Mouse (Mus musculus): ENCODE measurements around the gene Dnase1l1.

The Dnase1l1 gene

GRCm38 (mm10) chrX:74270062-74270901 is 11.9 kb downstream of the Dnase1l1 start, which contains the start of gene Rpl10:
Rpl10 (plus strand) TSS chrX:74270812.
- peak; percentile 97 for DNase-seq (ENCODE audit: low read depth, low spot score)

GRCm38 (mm10) chrX:74269736-74270061 is 12.4 kb downstream of the Dnase1l1 start:
- no peak for DNase-seq (ENCODE audit: low read depth, low spot score)

- DNase-seq (ENCODE audit: low read depth, low spot score), result no peak
Measured at GRCm38 (mm10) chrX:74257746-74258145, 24.4 kb downstream of the Dnase1l1 start.

- no peak for DNase-seq (ENCODE audit: low read depth, low spot score)
Measured at GRCm38 (mm10) chrX:74254888-74255565, 27.1 kb downstream of the Dnase1l1 start.

- DNase-seq (ENCODE audit: low read depth, low spot score), result peak; percentile 90
Measured at GRCm38 (mm10) chrX:74254153-74254887, 27.8 kb downstream of the Dnase1l1 start, which contains the start of gene Emd. Emd (plus strand) TSS chrX:74254687.

GRCm38 (mm10) chrX:74249615-74250014 is 32.5 kb downstream of the Dnase1l1 start, which contains the start of gene Flna:
Flna (minus strand) TSS chrX:74249820.
- no peak for DNase-seq (ENCODE audit: low read depth, low spot score)

- peak; percentile 83 for DNase-seq (ENCODE audit: low read depth, low spot score)
Measured at GRCm38 (mm10) chrX:74248651-74249050, 33.5 kb downstream of the Dnase1l1 start.

- DNase-seq (ENCODE audit: low read depth, low spot score), result no peak
Measured at GRCm38 (mm10) chrX:74246693-74247092, 35.4 kb downstream of the Dnase1l1 start.

GRCm38 (mm10) chrX:74246213-74246681 is 35.9 kb downstream of the Dnase1l1 start:
- peak; percentile 92 for DNase-seq (ENCODE audit: low read depth, low spot score)

GRCm38 (mm10) chrX:74245687-74246086 is 36.5 kb downstream of the Dnase1l1 start:
- peak; percentile 52 for DNase-seq (ENCODE audit: low read depth, low spot score)

GRCm38 (mm10) chrX:74245107-74245506 is 37.0 kb downstream of the Dnase1l1 start:
- DNase-seq (ENCODE audit: low read depth, low spot score), result no peak

- peak; percentile 71 for DNase-seq (ENCODE audit: low read depth, low spot score)
Measured at GRCm38 (mm10) chrX:74244614-74245083, 37.5 kb downstream of the Dnase1l1 start.

GRCm38 (mm10) chrX:74243807-74244206 is 38.3 kb downstream of the Dnase1l1 start:
- no peak for DNase-seq (ENCODE audit: low read depth, low spot score)

GRCm38 (mm10) chrX:74243396-74243795 is 38.7 kb downstream of the Dnase1l1 start:
- DNase-seq (ENCODE audit: low read depth, low spot score), result no peak

GRCm38 (mm10) chrX:74240332-74240731 is 41.8 kb downstream of the Dnase1l1 start:
- DNase-seq (ENCODE audit: low read depth, low spot score), result no peak

GRCm38 (mm10) chrX:74233196-74233595 is 48.9 kb downstream of the Dnase1l1 start:
- no peak for DNase-seq (ENCODE audit: low read depth, low spot score)

- no peak for DNase-seq (ENCODE audit: low read depth, low spot score)
Measured at GRCm38 (mm10) chrX:74230038-74230437, 52.1 kb downstream of the Dnase1l1 start.

All from forelimb bud, embryonic 11.5 days (tissue).